In genomic region chr15:26309291-26309931, GRCm38 (mm10) we compare ENCODE assay signal across 9 mouse cellular contexts. TPM values are rescaled to one million over a fixed set of nuclear protein-coding genes. Genes with fewer than 3 reads are reported as not detected.
DNase-seq lines count a peak whose midpoint lies in the region; ATAC-seq and TF ChIP-seq lines count a peak whose summit lies in the region.
"Had no signal": no experiment of that assay in that cellular context is flagged by ENCODE, and none has a peak within 500 bp of the region (broad histone marks: within the 10 kb centered on the region; RNA-seq: fewer than 3 reads in every experiment).

No protein-coding gene starts in this region.

- no peak for TF ChIP-seq POLR2A in cerebellum, adult 2 months (IDR thresholded peaks at IDR 0.05; ENCODE audit: borderline replicate concordance, insufficient read depth, low read length)

- H3K4me2 ChIP-seq in hindbrain, embryonic 16.5 days (ENCODE audit: low read length): peak overlapping the region; percentile 84

- H3K27ac ChIP-seq in cerebellum, adult 2 months (ENCODE audit: insufficient read depth, low read length): no peak overlapping the region
- peak overlapping the region; percentile 88 for H3K27ac ChIP-seq in hindbrain, embryonic 16.5 days (ENCODE audit: low read depth, low read length)

- H3K4me1 ChIP-seq in cerebellum, adult 2 months (ENCODE audit: control insufficient read depth, insufficient read depth, low read length): no peaks in the 10 kb centered on the region
- H3K4me1 ChIP-seq in hindbrain, embryonic 16.5 days (ENCODE audit: control insufficient read depth, insufficient read depth, low read depth, low read length): peaks cover 7% of the 10 kb centered on the region

- no peaks in the 10 kb centered on the region for H3K36me3 ChIP-seq in hindbrain, embryonic 16.5 days (ENCODE audit: control insufficient read depth, insufficient read depth, low read length)

- TF ChIP-seq CTCF in cerebellum, adult 2 months (IDR thresholded peaks at IDR 0.05; ENCODE audit: borderline replicate concordance, insufficient read depth, low read depth, low read length): no peak

- intact Hi-C loops in left cerebral cortex, postnatal 10 days (cut with DNase I): loop anchor here (5.0 kb wide), 1 partner anchor 312 kb away; no protein-coding TSS in a partner anchor

- ATAC-seq in frontal cortex, adult (ENCODE audit: low TSS enrichment): peak; percentile 58
- peak; percentile 37 for ATAC-seq in hindbrain, embryonic 16.5 days
- peak; percentile 78 for ATAC-seq in megakaryocyte-erythroid progenitor cell, adult 5-6 weeks (replicated peaks; ENCODE audit: low FRiP score, low TSS enrichment, poor library complexity, severe bottlenecking)

- no peaks in the 10 kb centered on the region for H3K9me3 ChIP-seq in hindbrain, embryonic 16.5 days (ENCODE audit: control insufficient read depth, low read length)

- peak; percentile 17 to 74 for DNase-seq in heart, adult 18-20 months
- no peak for DNase-seq in heart, adult 11 months
- peak; percentile 29 to 55 for DNase-seq in cerebellum, adult 2 months
- DNase-seq in left cerebral cortex, postnatal 10 days (ENCODE audit: extremely low spot score in 1 of 2, low spot score in 2 of 2): peak; percentile 27 to 57
- DNase-seq in spleen, postnatal 4 days (ENCODE audit: low spot score in 2 of 2): peak; percentile 14 to 76

- H3K9ac ChIP-seq in hindbrain, embryonic 16.5 days (ENCODE audit: low read depth, low read length): peak overlapping the region; percentile 85

- H3K27me3 ChIP-seq in cerebellum, adult 2 months (ENCODE audit: control insufficient read depth, insufficient read depth, low read length): no peaks in the 10 kb centered on the region
- no peaks in the 10 kb centered on the region for H3K27me3 ChIP-seq in hindbrain, embryonic 16.5 days (replicated peaks; ENCODE audit: control insufficient read depth, insufficient read depth, low read length)

- WGBS in cerebellum, adult 2 months: 2% methylated on average over 55 of the region's 62 CpGs
- WGBS in hindbrain, embryonic 16.5 days: under 1% methylated on average over 61 of the region's 62 CpGs

- peak overlapping the region; percentile 55 for H3K4me3 ChIP-seq in cerebellum, adult 2 months (replicated peaks; ENCODE audit: insufficient read depth, low read depth, low read length)
- H3K4me3 ChIP-seq in hindbrain, embryonic 16.5 days (ENCODE audit: low read length): peak overlapping the region; percentile 79

RNA-seq across cellular contexts. Expression of gene March11, which starts 0.6 kb away (rescaled TPM):
- not detected for total RNA-seq in heart, adult 18-20 months (2021)
- polyA plus RNA-seq in cerebellum, adult 2 months (2012; rRNA removed): 17.2 and 18.9 TPM in 2 replicates
- polyA plus RNA-seq in hindbrain, embryonic 16.5 days (2015; fragmentation: Nextera tagmentation; extraction: Ambion mirVana): 9.7 and 11.1 TPM in 2 replicates
- 10 to 100 TPM; 12.4 to 13.5 TPM for total RNA-seq in left cerebral cortex, postnatal 10 days (2021)
- not detected in 2 replicates for total RNA-seq in megakaryocyte-erythroid progenitor cell, adult 5-6 weeks (2014; fragmentation: Nextera tagmentation)
- total RNA-seq in megakaryocyte-erythroid progenitor cell, adult 5-6 weeks (2017): not detected in 2 replicates
- polyA plus RNA-seq: small intestine, adult 2 months had no signal

Comparison
In these comparisons a context has a peak if more than half of its experiments do, and no peak if none do; other contexts are left out.
1. RNA of gene March11, which starts 0.6 kb away (total RNA-seq): 12.4 to 13.5 TPM in left cerebral cortex, postnatal 10 days; not detected in heart, adult 18-20 months and not detected in megakaryocyte-erythroid progenitor cell, adult 5-6 weeks; every median in the first group is over 10 times any median in the second.
2. Peak in every context shown above with its lines, with median percentiles within 50 percentile points of each other: ATAC-seq.